Comparison of ENCODE assay signal across 8 mouse cellular contexts in genomic region chr15:102517976-102518858, GRCm38 (mm10). TPM values are rescaled to one million over a fixed set of nuclear protein-coding genes. Genes with fewer than 3 reads are reported as not detected.
DNase-seq lines count a peak whose midpoint lies in the region; ATAC-seq lines count a peak whose summit lies in the region.

Tarbp2 (plus strand) TSS chr15:102518192.

- ATAC-seq in megakaryocyte progenitor cell, adult 5-6 weeks (replicated peaks; ENCODE audit: poor library complexity), result peak; percentile 75

- DNase-seq in adipocyte (ENCODE audit: low spot score), result peak; percentile 100
- DNase-seq in embryo, embryonic 10 days (ENCODE audit: low spot score), result peak; percentile 99
- peak; percentile 97 for DNase-seq in gastrocnemius, postnatal 10 days
- peak; percentile 99 for DNase-seq in induced T-regulatory cell, adult 2 months (ENCODE audit: low read depth)
- DNase-seq in left cerebral cortex, adult 9 months (ENCODE audit: low spot score in 2 of 2), result peak; percentile 100
- DNase-seq in right cerebral cortex, postnatal 14 days, result peak; percentile 99
- DNase-seq in urinary bladder, postnatal 36 days (ENCODE audit: low spot score in 2 of 2), result peak; percentile 98 to 100

RNA-seq across cellular contexts. Expression of gene Tarbp2, which starts in this region (rescaled TPM):
- total RNA-seq in gastrocnemius, postnatal 10 days (2021), result 10 to 100 TPM; 45.7 to 49.2 TPM
- total RNA-seq in megakaryocyte progenitor cell, adult 5-6 weeks (2015), result 13.1 and 17.4 TPM in 2 replicates
- total RNA-seq in megakaryocyte progenitor cell, adult 5-6 weeks (2017), result 22.6 and 26.7 TPM in 2 replicates

Comparison
In these comparisons a context has a peak if more than half of its experiments do, and no peak if none do; other contexts are left out.
1. Peak in every context shown above with its lines: DNase-seq and ATAC-seq.